Mouse (Mus musculus) hindbrain, embryonic 13.5 days (tissue): ENCODE data around the gene Extl2. TPM values are rescaled to one million over a fixed set of nuclear protein-coding genes. Genes with fewer than 3 reads are reported as not detected.

Experiments
- ATAC-seq: fragments of 200-750 bp; cut with Nextera tagmentation; 2 replicates; pipeline ENCODE4 v1.8.0; 2017; ENCODE audit warnings: moderate TSS enrichment; ENCODE audit not compliant: low FRiP score
- H3K27ac ChIP-seq: fragments of 300-500 bp; sonication (generic); 2 replicates; pipeline ENCODE4 v1.5.1; 2015; ENCODE audit warnings: inconsistent platforms, mild to moderate bottlenecking, moderate library complexity
- H3K27me3 ChIP-seq: fragments of 300-500 bp; sonication (generic); 2 replicates; pipeline ENCODE4 v1.6.1; 2015; ENCODE audit warnings: mild to moderate bottlenecking, inconsistent platforms
- H3K36me3 ChIP-seq: fragments of 300-500 bp; sonication (generic); 2 replicates; pipeline ENCODE4 v1.6.1; 2015; ENCODE audit warnings: mild to moderate bottlenecking, inconsistent platforms
- H3K4me1 ChIP-seq: fragments of 300-500 bp; sonication (generic); replicated peaks from 2 replicates; pipeline ENCODE4 v1.6.1; 2015; ENCODE audit warnings: inconsistent platforms
- H3K4me2 ChIP-seq: fragments of 300-500 bp; sonication (generic); 2 replicates; pipeline ENCODE4 v1.6.1; 2015; ENCODE audit warnings: inconsistent platforms, mild to moderate bottlenecking, moderate library complexity
- H3K4me3 ChIP-seq: fragments of 300-500 bp; sonication (generic); 2 replicates; pipeline ENCODE4 v1.5.1; 2015; ENCODE audit warnings: mild to moderate bottlenecking, inconsistent platforms
- H3K9ac ChIP-seq: fragments of 300-500 bp; sonication (generic); 2 replicates; pipeline ENCODE4 v1.6.1; 2015; ENCODE audit warnings: mild to moderate bottlenecking, inconsistent platforms
- H3K9me3 ChIP-seq: fragments of 300-500 bp; sonication (generic); 2 replicates; pipeline ENCODE4 v1.6.1; 2016; ENCODE audit warnings: inconsistent platforms
- WGBS: fragments of 180-500 bp; shearing (Covaris S2); methylation state at CpG from one replicate; pipeline ENCODE4 v1.1.7; 2015; 5-methylcytosine and 5-hydroxymethylcytosine counted together
- microRNA-seq: library from miRNA; unstranded; fragments of <30 nt; microRNA quantifications from one replicate; pipeline ENCODE4, GENCODE M21; 2016
- polyA plus RNA-seq: library from polyadenylated mRNA; unstranded; fragments of >200 nt; fragmentation: Nextera tagmentation; extraction: Ambion mirVana; gene quantifications from 2 replicates; pipeline ENCODE4 v1.2.1, GENCODE M21; 2015

The Extl2 gene
- polyA plus RNA-seq, 1 experiment from 2014 or later, result 32.2 TPM

- no peak for ATAC-seq
- Histone ChIP-seq H3K4me3 (no peak overlapping the region), H3K27me3 (no peaks in the 10 kb centered on the region), H3K4me1 (no peaks in the 10 kb centered on the region), H3K4me2 (no peak overlapping the region), H3K9me3 (no peaks in the 10 kb centered on the region), H3K36me3 (no peaks in the 10 kb centered on the region), H3K9ac (no peak overlapping the region), H3K27ac (no peak overlapping the region)
- WGBS, result 51% methylated on average over 5 of the region's 5 CpGs
Observed at GRCm38 (mm10) chr3:116060320-116060719, 53.1 kb downstream of the Extl2 start.

GRCm38 (mm10) chr3:116062141-116062540, 54.9 kb downstream of the Extl2 start:
- Histone ChIP-seq H3K36me3 (no peaks in the 10 kb centered on the region), H3K4me2 (no peak overlapping the region), H3K9me3 (no peaks in the 10 kb centered on the region), H3K27me3 (no peaks in the 10 kb centered on the region), H3K4me1 (no peaks in the 10 kb centered on the region), H3K27ac (no peak overlapping the region), H3K9ac (no peak overlapping the region), H3K4me3 (no peak overlapping the region)
- no peak for ATAC-seq
- WGBS, result 91% methylated on average over 2 of the region's 2 CpGs

GRCm38 (mm10) chr3:116072584-116072983, 65.3 kb downstream of the Extl2 start:
- 89% methylated on average over 2 of the region's 2 CpGs for WGBS
- ATAC-seq, result no peak

GRCm38 (mm10) chr3:116076739-116077138, 69.5 kb downstream of the Extl2 start:
- Histone ChIP-seq H3K27ac (no peak overlapping the region), H3K9me3 (no peaks in the 10 kb centered on the region), H3K9ac (no peak overlapping the region), H3K27me3 (no peaks in the 10 kb centered on the region), H3K36me3 (no peaks in the 10 kb centered on the region), H3K4me2 (no peak overlapping the region), H3K4me3 (no peak overlapping the region), H3K4me1 (no peaks in the 10 kb centered on the region)
- 89% methylated on average over 2 of the region's 2 CpGs for WGBS
- ATAC-seq, result no peak

More at GRCm38 (mm10) chr3:116072584-116072983, 65.3 kb downstream of the Extl2 start:
- H3K4me2 ChIP-seq, result no peak overlapping the region
- H3K27ac ChIP-seq, result no peak overlapping the region
- H3K36me3 ChIP-seq, result no peaks in the 10 kb centered on the region
- H3K9me3 ChIP-seq, result no peaks in the 10 kb centered on the region
- H3K9ac ChIP-seq, result no peak overlapping the region
- H3K4me3 ChIP-seq, result no peak overlapping the region
- H3K27me3 ChIP-seq, result no peaks in the 10 kb centered on the region
- no peaks in the 10 kb centered on the region for H3K4me1 ChIP-seq

- no peaks in the 10 kb centered on the region for H3K36me3 ChIP-seq
- ATAC-seq, result no peak
- H3K4me2 ChIP-seq, result no peak overlapping the region
- no peaks in the 10 kb centered on the region for H3K9me3 ChIP-seq
- WGBS, result 86% methylated on average over 4 of the region's 4 CpGs
- no peaks in the 10 kb centered on the region for H3K27me3 ChIP-seq
- H3K27ac ChIP-seq, result no peak overlapping the region
- H3K4me1 ChIP-seq, result no peaks in the 10 kb centered on the region
- no peak overlapping the region for H3K4me3 ChIP-seq
- H3K9ac ChIP-seq, result no peak overlapping the region
Observed at GRCm38 (mm10) chr3:116078490-116078889, 71.2 kb downstream of the Extl2 start.

Small RNA genes lying within 50 kb of the gene (microRNA-seq; reads per million reads assigned to microRNA genes)
- gene Mir669n, result not detected

Other genes starting within 250 kb of the Extl2 start
- 25.6 and 27.7 TPM in 2 replicates for gene Dph5, start 119.6 kb upstream of the Extl2 start, polyA plus RNA-seq
- 18.8 and 21.2 TPM in 2 replicates for gene Slc30a7, start 56 bp upstream of the Extl2 start, polyA plus RNA-seq
- 45.4 and 49.2 TPM in 2 replicates for gene Vcam1, start 122.2 kb downstream of the Extl2 start, polyA plus RNA-seq
- gene Gpr88, start 246.0 kb downstream of the Extl2 start, polyA plus RNA-seq, result 3.2 and 4.5 TPM in 2 replicates